16 mouse cellular contexts compared by ENCODE assay signal in the genomic region with DNA sequence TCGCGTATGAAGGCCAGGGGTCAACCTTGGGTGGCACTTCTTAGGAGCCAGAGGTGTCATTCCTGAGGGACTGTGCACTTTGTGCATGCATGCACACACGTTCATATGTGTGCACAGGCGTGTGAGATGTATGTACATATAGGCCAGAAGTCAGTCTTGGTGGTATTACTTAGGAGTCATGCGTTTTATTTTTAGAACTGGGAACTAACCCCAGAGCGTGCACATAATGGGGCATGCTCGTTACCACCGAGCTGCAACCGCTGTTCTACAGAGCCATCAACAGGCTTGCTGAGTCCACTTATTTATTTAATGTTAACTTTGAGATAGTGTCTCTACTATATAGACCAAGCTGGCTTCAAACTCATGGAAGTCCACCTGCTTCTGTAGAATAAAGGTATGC. TPM values are rescaled to one million over a fixed set of nuclear protein-coding genes. Genes with fewer than 3 reads are reported as not detected.
DNase-seq lines count a peak whose midpoint lies in the region; ATAC-seq lines count a peak whose summit lies in the region.
"Had no signal": no experiment of that assay in that cellular context is flagged by ENCODE, and none has a peak within 500 bp of the region (broad histone marks: within the 10 kb centered on the region; RNA-seq: fewer than 3 reads in every experiment).

No protein-coding gene starts in this region.

- H3K27ac ChIP-seq in heart, embryonic 13.5 days (replicated peaks), result 0 out of 2 replicates have a peak overlapping the region, but pooled peaks have one; percentile 52
- H3K27ac ChIP-seq in heart, embryonic 10.5 days, result no peak overlapping the region
- H3K27ac ChIP-seq in liver, embryonic 12.5 days, result peak overlapping the region; percentile 86
- H3K27ac ChIP-seq in forebrain, embryonic 14.5 days (ENCODE audit: low read depth, low read length), result no peak overlapping the region
- H3K27ac ChIP-seq: hindbrain, embryonic 13.5 days; neural tube, embryonic 13.5 days had no signal

- ATAC-seq in heart, embryonic 13.5 days (ENCODE audit: extremely low read depth, insufficient number of reproducible peaks, low FRiP score, low TSS enrichment), result no peak
- no peak for ATAC-seq in liver, embryonic 12.5 days
- ATAC-seq in neutrophil, adult 5-6 weeks (ENCODE audit: extremely low read depth, insufficient number of reproducible peaks, low FRiP score, poor library complexity, severe bottlenecking), result peak; percentile 30; the same call in 1 of the 2 replicates
- ATAC-seq in megakaryocyte-erythroid progenitor cell, adult 5-6 weeks (replicated peaks; ENCODE audit: low FRiP score, low TSS enrichment, poor library complexity, severe bottlenecking), result no peak
- ATAC-seq in forebrain, embryonic 14.5 days, result no peak

- H3K9ac ChIP-seq in heart, embryonic 13.5 days, result no peak overlapping the region
- peak overlapping the region; percentile 53; the same call in 1 of the 2 replicates for H3K9ac ChIP-seq in liver, embryonic 12.5 days
- no peak overlapping the region for H3K9ac ChIP-seq in forebrain, embryonic 14.5 days (ENCODE audit: low read length)
- H3K9ac ChIP-seq: hindbrain, embryonic 13.5 days; neural tube, embryonic 13.5 days had no signal

- 0 out of 2 replicates have a peak overlapping the region, but pooled peaks have one; percentile 4 for H3K4me2 ChIP-seq in heart, embryonic 13.5 days
- peak overlapping the region; percentile 47 for H3K4me2 ChIP-seq in liver, embryonic 12.5 days
- H3K4me2 ChIP-seq in forebrain, embryonic 14.5 days (ENCODE audit: low read length), result no peak overlapping the region
- H3K4me2 ChIP-seq: hindbrain, embryonic 13.5 days; midbrain, embryonic 11.5 days; neural tube, embryonic 13.5 days had no signal

- H3K27me3 ChIP-seq in heart, embryonic 13.5 days (replicated peaks), result no peaks in the 10 kb centered on the region
- no peaks in the 10 kb centered on the region for H3K27me3 ChIP-seq in heart, embryonic 10.5 days (ENCODE audit: insufficient read depth, poor library complexity, severe bottlenecking)
- H3K27me3 ChIP-seq in liver, embryonic 12.5 days (replicated peaks), result no peaks in the 10 kb centered on the region
- no peaks in the 10 kb centered on the region for H3K27me3 ChIP-seq in forebrain, embryonic 14.5 days (replicated peaks; ENCODE audit: control insufficient read depth, insufficient read depth, low read length)
- H3K27me3 ChIP-seq: hindbrain, embryonic 13.5 days; neural tube, embryonic 13.5 days had no signal

- H3K4me3 ChIP-seq in heart, embryonic 13.5 days, result no peak overlapping the region
- no peak overlapping the region for H3K4me3 ChIP-seq in heart, embryonic 10.5 days
- H3K4me3 ChIP-seq in liver, embryonic 12.5 days, result no peak overlapping the region
- H3K4me3 ChIP-seq in forebrain, embryonic 14.5 days (ENCODE audit: low read depth, low read length), result no peak overlapping the region
- H3K4me3 ChIP-seq: hindbrain, embryonic 13.5 days; neural tube, embryonic 13.5 days had no signal

- 74% methylated on average over 9 of the region's 9 CpGs for WGBS in heart, embryonic 13.5 days
- WGBS in heart, embryonic 10.5 days, result 84% methylated on average over 9 of the region's 9 CpGs
- 25% methylated on average over 9 of the region's 9 CpGs for WGBS in liver, embryonic 12.5 days (ENCODE audit: insufficient replicate concordance)
- 89% methylated on average over 9 of the region's 9 CpGs for WGBS in forebrain, embryonic 14.5 days

- H3K36me3 ChIP-seq in heart, embryonic 13.5 days, result no peaks in the 10 kb centered on the region
- no peaks in the 10 kb centered on the region for H3K36me3 ChIP-seq in heart, embryonic 10.5 days
- peaks cover 11% of the 10 kb centered on the region; the same call in 1 of the 2 replicates for H3K36me3 ChIP-seq in liver, embryonic 12.5 days
- no peaks in the 10 kb centered on the region for H3K36me3 ChIP-seq in forebrain, embryonic 14.5 days (ENCODE audit: control insufficient read depth, insufficient read depth, low read length)
- H3K36me3 ChIP-seq: hindbrain, embryonic 13.5 days; neural tube, embryonic 13.5 days had no signal

- peaks cover 30% of the 10 kb centered on the region for H3K4me1 ChIP-seq in heart, embryonic 13.5 days
- H3K4me1 ChIP-seq in heart, embryonic 10.5 days, result peaks cover 9% of the 10 kb centered on the region; the same call in 1 of the 2 replicates
- peaks cover 72% of the 10 kb centered on the region for H3K4me1 ChIP-seq in liver, embryonic 12.5 days
- H3K4me1 ChIP-seq in forebrain, embryonic 14.5 days (ENCODE audit: control insufficient read depth, insufficient read depth, low read length), result no peaks in the 10 kb centered on the region
- H3K4me1 ChIP-seq: hindbrain, embryonic 13.5 days; neural tube, embryonic 13.5 days had no signal

- no peak for DNase-seq in heart, embryonic 10.5 days (ENCODE audit: low spot score)
- peak; percentile 38 for DNase-seq in CD4-positive helper T cell, adult 2 months (ENCODE audit: low read depth, low spot score)
- no peak for DNase-seq in forebrain, embryonic 14.5 days (ENCODE audit: low spot score)
- no peak for DNase-seq in testis, postnatal 10 days (ENCODE audit: low spot score)
- DNase-seq: adrenal gland, postnatal 14 days; cerebellum, adult 11 months; embryo, embryonic 11 days; kidney, adult 8-10 months; lung, adult 18-20 months had no signal

- no peaks in the 10 kb centered on the region for H3K9me3 ChIP-seq in heart, embryonic 13.5 days
- no peaks in the 10 kb centered on the region for H3K9me3 ChIP-seq in heart, embryonic 10.5 days
- H3K9me3 ChIP-seq in liver, embryonic 12.5 days (replicated peaks), result no peaks in the 10 kb centered on the region
- H3K9me3 ChIP-seq in forebrain, embryonic 14.5 days (replicated peaks; ENCODE audit: control insufficient read depth, low read length), result no peaks in the 10 kb centered on the region
- H3K9me3 ChIP-seq: hindbrain, embryonic 13.5 days; neural tube, embryonic 13.5 days had no signal

RNA-seq across cellular contexts. Expression of a gene that starts 41.1 kb away (rescaled TPM):
- polyA plus RNA-seq in heart, embryonic 13.5 days (2015; fragmentation: Nextera tagmentation; extraction: Ambion mirVana), result 24.5 and 26.4 TPM in 2 replicates
- polyA plus RNA-seq in heart, embryonic 10.5 days (2016; fragmentation: Nextera tagmentation; extraction: Ambion mirVana), result 28.4 and 33.6 TPM in 2 replicates
- polyA plus RNA-seq in liver, embryonic 12.5 days (2016; fragmentation: Nextera tagmentation; extraction: Ambion mirVana), result 22.4 and 23.5 TPM in 2 replicates
- total RNA-seq in neutrophil, adult 5-6 weeks (2017), result 64.7 and 66.0 TPM in 2 replicates
- 26.9 and 33.8 TPM in 2 replicates for total RNA-seq in megakaryocyte-erythroid progenitor cell, adult 5-6 weeks (2014; fragmentation: Nextera tagmentation)
- total RNA-seq in megakaryocyte-erythroid progenitor cell, adult 5-6 weeks (2017), result 57.3 and 94.9 TPM in 2 replicates
- polyA plus RNA-seq in forebrain, embryonic 14.5 days (2014; fragmentation: Nextera tagmentation; extraction: Ambion mirVana), result 43.9 and 48.6 TPM in 2 replicates

RNA-seq across cellular contexts. Expression of a gene that starts 41.4 kb away (rescaled TPM):
- polyA plus RNA-seq in heart, embryonic 13.5 days (2015; fragmentation: Nextera tagmentation; extraction: Ambion mirVana), result 7.2 and 8.0 TPM in 2 replicates
- polyA plus RNA-seq in heart, embryonic 10.5 days (2016; fragmentation: Nextera tagmentation; extraction: Ambion mirVana), result 7.4 and 7.5 TPM in 2 replicates
- 18.9 and 21.2 TPM in 2 replicates for polyA plus RNA-seq in liver, embryonic 12.5 days (2016; fragmentation: Nextera tagmentation; extraction: Ambion mirVana)
- total RNA-seq in neutrophil, adult 5-6 weeks (2017), result 216 and 249 TPM in 2 replicates
- total RNA-seq in megakaryocyte-erythroid progenitor cell, adult 5-6 weeks (2014; fragmentation: Nextera tagmentation), result 51.9 and 58.5 TPM in 2 replicates
- total RNA-seq in megakaryocyte-erythroid progenitor cell, adult 5-6 weeks (2017), result 111 and 178 TPM in 2 replicates
- polyA plus RNA-seq in forebrain, embryonic 14.5 days (2014; fragmentation: Nextera tagmentation; extraction: Ambion mirVana), result 1.9 and 2.7 TPM in 2 replicates

Comparison
In these comparisons a context has a peak if more than half of its experiments do, and no peak if none do; other contexts are left out.
1. H3K27ac ChIP-seq: peak in heart, embryonic 13.5 days (single experiment) and liver, embryonic 12.5 days (single experiment); none in heart, embryonic 10.5 days (single experiment) and forebrain, embryonic 14.5 days (single experiment).